Mouse (Mus musculus): Measurements from ENCODE around the gene AA986860.
A peak's percentile ranks its signal among the peaks of the same experiment; 100 is the strongest.

The AA986860 gene

GRCm38 (mm10) chr1:130715561-130716217 lies 16.1 kb upstream of the AA986860 start, which contains the start of gene Gm29427:
Gm29427 (minus strand) TSS chr1:130715799.
- Histone ChIP-seq H3K27me3 (ENCODE audit: insufficient read depth, low read length) (peaks cover 22% of the 10 kb centered on the region), H3K4me3 (replicated peaks; ENCODE audit: low read length) (peak within 1 kb of the TSS; percentile 95), H3K36me3 (ENCODE audit: insufficient read depth, low read length) (peaks cover 16% of the 10 kb centered on the region), H3K9me3 (ENCODE audit: low read length) (no peaks in the 10 kb centered on the region), H3K4me1 (replicated peaks; ENCODE audit: low read depth, low read length) (peaks cover 26% of the 10 kb centered on the region)
- TF ChIP-seq POU5F1 (IDR thresholded peaks at IDR 0.05; ENCODE audit: borderline replicate concordance, low read length) (no peak), NANOG (IDR thresholded peaks at IDR 0.05; ENCODE audit: borderline replicate concordance, low read length) (no peak)

GRCm38 (mm10) chr1:130716218-130716512 lies 15.6 kb upstream of the AA986860 start:
- Histone ChIP-seq H3K4me3 (replicated peaks; ENCODE audit: low read length) (peak overlapping the region; percentile 95), H3K4me1 (replicated peaks; ENCODE audit: low read depth, low read length) (peaks cover 25% of the 10 kb centered on the region), H3K9me3 (ENCODE audit: low read length) (no peaks in the 10 kb centered on the region), H3K27me3 (ENCODE audit: insufficient read depth, low read length) (peaks cover 22% of the 10 kb centered on the region), H3K36me3 (ENCODE audit: insufficient read depth, low read length) (peaks cover 16% of the 10 kb centered on the region)
- TF ChIP-seq POU5F1 (IDR thresholded peaks at IDR 0.05; ENCODE audit: borderline replicate concordance, low read length) (no peak), CTCF (conservative IDR thresholded peaks at IDR 0.05; ENCODE audit: low read length) (no peak), NANOG (IDR thresholded peaks at IDR 0.05; ENCODE audit: borderline replicate concordance, low read length) (no peak)

GRCm38 (mm10) chr1:130716513-130717290 lies 15.1 kb upstream of the AA986860 start:
- Histone ChIP-seq H3K4me3 (replicated peaks; ENCODE audit: low read length) (peak overlapping the region; percentile 95), H3K36me3 (ENCODE audit: insufficient read depth, low read length) (peaks cover 16% of the 10 kb centered on the region), H3K4me1 (replicated peaks; ENCODE audit: low read depth, low read length) (peaks cover 25% of the 10 kb centered on the region), H3K27me3 (ENCODE audit: insufficient read depth, low read length) (peaks cover 22% of the 10 kb centered on the region), H3K9me3 (ENCODE audit: low read length) (no peaks in the 10 kb centered on the region)
- TF ChIP-seq POU5F1 (IDR thresholded peaks at IDR 0.05; ENCODE audit: borderline replicate concordance, low read length) = no peak
- no peak for TF ChIP-seq NANOG (IDR thresholded peaks at IDR 0.05; ENCODE audit: borderline replicate concordance, low read length)
- TF ChIP-seq CTCF (conservative IDR thresholded peaks at IDR 0.05; ENCODE audit: low read length) = no peak

- peaks cover 25% of the 10 kb centered on the region for H3K4me1 ChIP-seq (replicated peaks; ENCODE audit: low read depth, low read length)
- peaks cover 22% of the 10 kb centered on the region for H3K27me3 ChIP-seq (ENCODE audit: insufficient read depth, low read length)
- H3K36me3 ChIP-seq (ENCODE audit: insufficient read depth, low read length) = peaks cover 16% of the 10 kb centered on the region
- H3K9me3 ChIP-seq (ENCODE audit: low read length) = no peaks in the 10 kb centered on the region
- TF ChIP-seq POU5F1 (IDR thresholded peaks at IDR 0.05; ENCODE audit: borderline replicate concordance, low read length) (no peak), NANOG (IDR thresholded peaks at IDR 0.05; ENCODE audit: borderline replicate concordance, low read length) (no peak), CTCF (conservative IDR thresholded peaks at IDR 0.05; ENCODE audit: low read length) (no peak)
- peak within 1 kb of the TSS; percentile 95 for H3K4me3 ChIP-seq (replicated peaks; ENCODE audit: low read length)
Observed at GRCm38 (mm10) chr1:130717291-130717871, 14.4 kb upstream of the AA986860 start, which contains the start of gene Yod1. Yod1 (plus strand) TSS chr1:130717327.

- Histone ChIP-seq H3K9me3 (ENCODE audit: low read length) (no peaks in the 10 kb centered on the region), H3K36me3 (ENCODE audit: insufficient read depth, low read length) (peaks cover 8% of the 10 kb centered on the region), H3K27me3 (ENCODE audit: insufficient read depth, low read length) (no peaks in the 10 kb centered on the region), H3K4me3 (replicated peaks; ENCODE audit: low read length) (no peak overlapping the region), H3K4me1 (replicated peaks; ENCODE audit: low read depth, low read length) (0 out of 2 replicates have a peak, but pooled peaks cover 5% of the 10 kb centered on the region)
- no peak for TF ChIP-seq NANOG (IDR thresholded peaks at IDR 0.05; ENCODE audit: borderline replicate concordance, low read length)
- no peak for TF ChIP-seq CTCF (conservative IDR thresholded peaks at IDR 0.05; ENCODE audit: low read length)
- no peak for TF ChIP-seq POU5F1 (IDR thresholded peaks at IDR 0.05; ENCODE audit: borderline replicate concordance, low read length)
Observed at GRCm38 (mm10) chr1:130724206-130724605, 7.6 kb upstream of the AA986860 start.

- TF ChIP-seq POU5F1 (IDR thresholded peaks at IDR 0.05; ENCODE audit: borderline replicate concordance, low read length) = no peak
- TF ChIP-seq CTCF (conservative IDR thresholded peaks at IDR 0.05; ENCODE audit: low read length) = no peak
- no peak for TF ChIP-seq NANOG (IDR thresholded peaks at IDR 0.05; ENCODE audit: borderline replicate concordance, low read length)
- H3K9me3 ChIP-seq (ENCODE audit: low read length) = no peaks in the 10 kb centered on the region
- no peaks in the 10 kb centered on the region for H3K27me3 ChIP-seq (ENCODE audit: insufficient read depth, low read length)
- H3K4me3 ChIP-seq (replicated peaks; ENCODE audit: low read length) = no peak overlapping the region
- H3K4me1 ChIP-seq (replicated peaks; ENCODE audit: low read depth, low read length) = peaks cover 11% of the 10 kb centered on the region
- no peaks in the 10 kb centered on the region for H3K36me3 ChIP-seq (ENCODE audit: insufficient read depth, low read length)
Observed at GRCm38 (mm10) chr1:130726396-130726795, 5.4 kb upstream of the AA986860 start.

GRCm38 (mm10) chr1:130728070-130728469 lies 3.7 kb upstream of the AA986860 start:
- TF ChIP-seq NANOG (IDR thresholded peaks at IDR 0.05; ENCODE audit: borderline replicate concordance, low read length) = no peak
- no peak for TF ChIP-seq CTCF (conservative IDR thresholded peaks at IDR 0.05; ENCODE audit: low read length)
- no peak for TF ChIP-seq POU5F1 (IDR thresholded peaks at IDR 0.05; ENCODE audit: borderline replicate concordance, low read length)

GRCm38 (mm10) chr1:130728708-130729107 lies 3.1 kb upstream of the AA986860 start:
- no peak overlapping the region for H3K4me3 ChIP-seq (replicated peaks; ENCODE audit: low read length)
- H3K27me3 ChIP-seq (ENCODE audit: insufficient read depth, low read length) = no peaks in the 10 kb centered on the region
- H3K9me3 ChIP-seq (ENCODE audit: low read length) = no peaks in the 10 kb centered on the region
- TF ChIP-seq POU5F1 (IDR thresholded peaks at IDR 0.05; ENCODE audit: borderline replicate concordance, low read length) (no peak), CTCF (conservative IDR thresholded peaks at IDR 0.05; ENCODE audit: low read length) (no peak), NANOG (IDR thresholded peaks at IDR 0.05; ENCODE audit: borderline replicate concordance, low read length) (no peak)
- H3K4me1 ChIP-seq (replicated peaks; ENCODE audit: low read depth, low read length) = peaks cover 19% of the 10 kb centered on the region
- no peaks in the 10 kb centered on the region for H3K36me3 ChIP-seq (ENCODE audit: insufficient read depth, low read length)

More at GRCm38 (mm10) chr1:130728070-130728469, 3.7 kb upstream of the AA986860 start:
- no peak overlapping the region for H3K4me3 ChIP-seq (replicated peaks; ENCODE audit: low read length)
- peaks cover 19% of the 10 kb centered on the region for H3K4me1 ChIP-seq (replicated peaks; ENCODE audit: low read depth, low read length)
- no peaks in the 10 kb centered on the region for H3K36me3 ChIP-seq (ENCODE audit: insufficient read depth, low read length)
- no peaks in the 10 kb centered on the region for H3K27me3 ChIP-seq (ENCODE audit: insufficient read depth, low read length)
- H3K9me3 ChIP-seq (ENCODE audit: low read length) = no peaks in the 10 kb centered on the region

All from E14TG2a.4 (cell line).